Mouse (Mus musculus): ENCODE results near the gene Rnft1.
"Not testable (repeated sequence)": the region's sequence is repeated elsewhere in the genome, so short reads cannot be mapped to it uniquely, and the experiment has no call there.

The Rnft1 gene

DNA sequence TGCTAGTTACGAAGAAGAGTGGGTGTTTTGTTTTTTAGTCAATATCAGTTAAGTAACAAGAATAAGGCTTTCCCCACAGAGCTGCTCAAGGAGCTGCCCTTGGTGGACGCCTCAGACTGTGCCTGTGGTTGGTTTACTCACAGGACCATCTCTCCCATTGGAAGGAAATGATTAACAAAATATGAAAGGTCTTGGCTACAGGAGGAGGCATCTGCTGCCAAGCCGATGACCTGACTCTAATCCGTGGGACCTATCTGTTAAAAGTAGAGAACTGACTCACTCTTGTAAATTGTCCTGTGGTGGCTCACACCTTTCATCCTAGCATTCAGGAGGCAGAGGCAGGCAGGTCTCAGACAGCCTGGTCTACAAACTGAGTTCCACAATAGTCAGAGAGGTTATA, 43.1 kb downstream of the Rnft1 start:
- no peak for DNase-seq

DNA sequence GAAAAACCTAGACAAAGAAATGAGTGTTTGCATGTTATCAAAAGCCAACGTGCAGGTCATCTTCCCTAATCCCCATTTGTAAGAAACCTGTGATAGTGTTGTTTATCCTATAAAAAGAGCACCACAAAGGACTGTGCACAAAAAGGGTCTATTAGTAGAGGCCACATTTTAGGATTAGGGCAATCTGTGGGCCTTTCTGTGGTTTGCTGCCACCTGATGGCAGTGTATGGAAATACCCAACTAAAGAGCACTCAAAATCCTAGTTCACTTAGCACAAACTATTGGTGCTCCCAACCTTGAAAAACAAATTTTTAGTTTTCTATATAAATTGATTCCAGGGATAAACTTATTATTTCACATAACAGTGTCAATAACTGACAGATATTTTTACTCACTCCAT, 48.4 kb downstream of the Rnft1 start:
- no peak for DNase-seq

- DNase-seq: not testable (repeated sequence)
Observed at GRCm38 (mm10) chr11:86533302-86533701, 48.8 kb downstream of the Rnft1 start.

- DNase-seq: no peak
Observed at GRCm38 (mm10) chr11:86534201-86534910, 49.9 kb downstream of the Rnft1 start.

- DNase-seq: no peak
Observed at GRCm38 (mm10) chr11:86538786-86539185, 54.3 kb downstream of the Rnft1 start.

DNA sequence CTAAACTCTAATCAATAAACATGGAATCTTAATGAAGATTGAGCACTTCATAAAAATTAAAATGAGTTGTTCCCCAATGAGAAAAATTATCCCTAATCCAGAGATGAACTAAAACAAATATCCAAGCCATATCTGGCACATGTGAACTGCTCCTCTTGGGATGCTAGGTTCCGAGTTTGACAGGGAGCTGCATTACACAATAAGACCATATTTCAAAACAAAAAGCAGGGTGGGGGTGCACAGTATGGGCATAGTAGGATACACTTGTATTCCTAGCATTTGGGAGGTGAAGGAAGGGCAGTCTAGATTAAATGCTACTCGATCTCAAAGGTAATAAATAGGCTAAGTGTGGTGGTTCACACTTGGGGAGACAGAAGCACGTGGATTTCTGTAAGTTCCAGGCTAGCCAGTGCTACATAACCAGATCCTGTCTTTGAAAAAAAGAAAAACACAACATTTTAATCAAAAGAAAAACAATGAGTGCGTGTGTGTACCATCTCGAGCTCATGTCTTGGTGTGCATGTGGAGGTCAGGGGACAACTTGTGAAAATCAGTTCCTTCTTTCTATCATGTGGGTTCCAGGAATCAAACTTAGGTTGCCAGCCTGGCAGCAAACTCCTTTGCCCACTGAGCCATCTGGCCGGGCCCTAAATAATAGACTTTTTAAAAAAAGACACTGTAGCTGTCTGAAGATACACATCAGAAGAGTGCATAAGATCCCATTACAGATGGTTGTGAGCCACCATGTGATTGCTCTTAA, 55.4 kb downstream of the Rnft1 start:
- DNase-seq: no peak

DNA sequence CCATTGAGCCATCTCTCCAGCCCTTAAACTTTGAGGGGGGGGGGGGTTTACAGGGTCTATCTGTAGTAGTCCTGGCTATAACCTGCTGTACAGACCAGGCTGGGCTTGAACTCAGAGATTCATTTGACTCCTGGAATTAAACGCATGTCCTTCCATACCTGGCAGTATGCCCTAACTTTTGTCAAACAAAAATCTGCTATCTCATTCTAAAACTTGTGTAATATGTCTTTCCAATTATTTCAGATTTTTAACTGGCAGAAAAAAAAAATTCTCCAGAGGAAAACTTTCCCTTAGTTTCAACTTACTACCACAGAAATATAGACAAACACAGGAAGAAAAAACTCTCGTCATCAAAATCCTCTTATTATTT, 56.0 kb downstream of the Rnft1 start:
- DNase-seq: no peak

DNA sequence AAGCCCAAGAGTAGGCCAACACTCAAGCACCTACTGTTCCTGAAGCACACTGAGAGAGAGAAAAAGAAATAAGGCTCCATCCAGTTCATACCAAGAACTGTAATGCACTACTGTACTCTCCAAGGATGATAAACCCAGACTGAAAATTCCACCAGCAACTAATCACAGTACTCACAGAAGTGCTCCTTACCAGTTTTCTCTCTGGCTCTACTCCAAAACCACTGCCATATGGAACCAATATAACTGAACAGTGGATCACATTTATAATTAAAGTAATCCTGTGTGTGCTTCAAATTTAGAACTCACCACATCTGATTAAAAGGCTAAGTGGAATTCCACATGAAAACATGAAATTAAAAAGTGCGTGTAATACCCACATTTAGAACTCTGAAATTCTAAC, 58.4 kb downstream of the Rnft1 start:
- no peak for DNase-seq

DNA sequence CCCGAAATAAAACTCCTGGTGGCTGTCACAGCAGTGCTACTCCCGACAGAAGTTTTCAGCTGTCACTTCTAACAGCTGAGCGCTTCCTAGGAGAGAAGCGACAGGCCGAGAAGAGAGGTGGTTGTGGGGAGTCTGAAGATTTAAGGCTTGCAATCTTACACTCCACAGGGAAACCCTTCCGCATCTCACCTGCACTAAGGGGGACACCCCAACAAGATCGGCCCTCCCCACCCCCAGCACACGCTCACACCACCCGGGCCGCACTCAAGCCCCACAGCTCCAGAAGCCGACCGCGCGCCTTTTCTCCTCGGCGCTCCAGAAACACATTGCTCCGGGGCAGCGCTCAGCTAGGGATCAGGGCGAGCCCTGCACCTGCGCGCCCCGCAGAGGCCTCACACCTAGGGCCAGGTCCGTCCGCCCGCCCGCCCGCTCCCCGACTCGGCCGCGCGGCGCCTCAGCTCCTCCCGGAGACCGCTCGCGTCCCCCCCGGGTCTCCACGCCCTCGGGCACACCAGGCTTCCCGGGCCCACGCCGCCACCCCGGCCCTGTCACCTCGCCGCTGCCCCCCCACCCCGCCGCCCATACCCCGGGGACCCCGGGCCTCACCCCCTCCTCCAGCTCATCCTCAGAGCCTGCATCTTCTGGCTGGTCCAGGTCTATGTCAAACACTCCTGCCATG, 59.6 kb downstream of the Rnft1 start:
- no peak for DNase-seq

DNA sequence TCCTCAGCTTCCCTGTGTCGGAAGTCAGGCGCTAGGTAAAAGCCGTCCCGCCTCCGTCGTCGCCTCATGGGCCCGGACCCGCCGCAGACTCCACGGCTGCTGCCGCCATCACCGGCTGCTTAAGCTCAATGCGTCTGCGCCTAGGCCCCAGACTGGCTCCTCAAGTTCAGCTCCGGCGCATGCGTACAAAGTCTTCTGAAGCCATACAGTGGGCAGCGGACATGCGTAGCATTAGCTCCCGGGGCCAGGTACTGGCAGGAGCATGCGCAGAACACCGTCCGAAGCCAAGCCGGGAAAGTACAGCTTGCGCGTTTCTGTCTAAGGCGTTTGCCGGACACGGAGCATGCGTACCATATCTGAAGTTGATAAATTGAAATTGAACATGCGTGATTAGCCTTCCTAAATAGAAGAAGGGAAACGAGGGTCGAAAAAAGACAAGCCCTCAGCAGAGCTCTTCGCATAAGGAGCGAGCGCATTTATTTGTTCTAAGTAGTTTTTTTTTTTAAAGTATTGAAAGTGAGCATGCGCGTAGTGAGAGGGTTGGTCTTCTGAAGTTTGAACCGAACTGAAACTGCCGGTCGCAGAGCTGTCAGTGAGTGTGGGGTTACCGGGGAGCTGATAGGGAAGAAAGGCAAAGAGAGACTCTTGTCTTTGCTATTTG, 60.3 kb downstream of the Rnft1 start, which contains the start of the genes Rps6kb1 and Tubd1:
Gene Rps6kb1 (minus strand): TSS at position 167 of the 661 bp plus-strand sequence.
Gene Tubd1 (plus strand): TSS at position 353 of the 661 bp plus-strand sequence.
- DNase-seq: peak; percentile 100

DNA sequence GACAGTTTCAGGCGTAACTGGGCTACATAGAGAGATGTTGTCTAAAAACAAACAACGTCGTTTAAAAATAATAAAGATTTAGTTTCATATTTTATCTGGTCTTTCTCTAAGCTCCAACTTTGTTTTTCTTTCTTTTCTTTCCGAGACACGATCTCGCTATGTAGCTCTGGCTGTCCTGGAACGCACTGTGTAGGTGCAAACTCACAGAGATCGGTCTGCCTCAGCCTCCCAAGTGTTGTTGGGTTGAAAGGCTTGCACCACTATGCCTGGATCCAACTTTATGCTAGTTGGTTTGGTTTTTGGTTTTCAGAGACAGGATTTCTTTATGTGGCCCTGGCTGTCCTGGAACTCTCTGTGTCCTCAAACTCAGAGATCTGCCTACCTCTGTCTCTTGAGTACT, 61.1 kb downstream of the Rnft1 start:
- no peak for DNase-seq

DNA sequence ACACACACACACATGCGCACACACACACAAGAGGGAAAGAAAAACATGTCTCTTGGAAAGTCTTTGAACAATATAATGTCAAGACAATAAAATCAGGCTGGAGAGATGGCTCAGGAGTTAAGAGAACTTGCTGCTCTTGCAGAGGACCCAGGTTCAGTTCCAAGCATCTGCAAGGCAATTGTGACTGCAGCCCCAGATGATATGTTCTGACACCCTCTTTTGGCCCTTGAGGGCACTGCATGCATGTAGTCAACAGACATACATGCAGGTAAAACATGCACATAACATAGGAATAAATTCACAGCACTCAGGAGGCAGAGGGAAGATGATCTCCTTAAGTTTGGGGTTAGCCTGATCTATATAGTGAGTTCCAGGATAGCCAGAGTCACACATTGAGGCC, 63.0 kb downstream of the Rnft1 start:
- no peak for DNase-seq

All from right cerebral cortex, adult 18-20 months (tissue).